Mouse (Mus musculus): Measurements from ENCODE around the gene Itga2b.

DNA sequence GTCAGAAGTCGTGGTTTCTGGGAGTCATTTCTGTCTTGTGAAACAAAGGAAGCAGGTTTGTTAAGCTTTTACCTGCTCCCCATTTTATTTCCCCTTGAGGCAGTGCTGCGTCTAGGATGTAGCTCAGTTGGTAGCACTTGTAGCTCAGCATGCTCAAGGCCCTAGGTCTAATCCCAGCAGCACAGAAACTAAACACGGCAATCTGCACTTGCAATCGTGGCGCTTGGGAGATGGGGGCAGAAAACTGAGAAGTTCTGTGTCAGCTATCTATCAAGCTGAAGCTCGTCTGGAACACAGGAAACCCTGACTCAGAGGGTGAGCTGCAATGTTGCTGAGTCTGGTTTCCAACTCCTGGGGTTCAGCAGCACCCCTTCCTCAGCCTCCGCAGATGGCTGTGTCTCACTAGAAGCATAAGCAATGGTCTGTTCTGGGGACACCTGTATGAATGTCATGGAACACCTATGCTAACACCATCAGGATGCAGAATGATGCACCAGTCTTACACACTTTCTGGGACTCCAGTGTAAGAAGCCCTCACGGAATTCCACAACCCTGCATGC, 40.9 kb downstream of the Itga2b start:
- TF ChIP-seq CTCF (IDR thresholded peaks at IDR 0.05; ENCODE audit: low read depth, low read length) (no peak), EP300 (IDR thresholded peaks at IDR 0.05; ENCODE audit: insufficient read depth, low read depth, low read length) (no peak), POLR2A (IDR thresholded peaks at IDR 0.05; ENCODE audit: insufficient read depth, low read length) (no peak)
